Mouse (Mus musculus): ENCODE results near the gene Lefty2.
"Not testable (repeated sequence)": the region's sequence is repeated elsewhere in the genome, so short reads cannot be mapped to it uniquely, and the experiment has no call there.

The Lefty2 gene

GRCm38 (mm10) chr1:180934467-180935419 lies 41.8 kb downstream of the Lefty2 start, which contains the start of gene Lefty1:
Gene Lefty1 (plus strand): TSS chr1:180935022.
- no peak for DNase-seq (ENCODE audit: low spot score)

DNA sequence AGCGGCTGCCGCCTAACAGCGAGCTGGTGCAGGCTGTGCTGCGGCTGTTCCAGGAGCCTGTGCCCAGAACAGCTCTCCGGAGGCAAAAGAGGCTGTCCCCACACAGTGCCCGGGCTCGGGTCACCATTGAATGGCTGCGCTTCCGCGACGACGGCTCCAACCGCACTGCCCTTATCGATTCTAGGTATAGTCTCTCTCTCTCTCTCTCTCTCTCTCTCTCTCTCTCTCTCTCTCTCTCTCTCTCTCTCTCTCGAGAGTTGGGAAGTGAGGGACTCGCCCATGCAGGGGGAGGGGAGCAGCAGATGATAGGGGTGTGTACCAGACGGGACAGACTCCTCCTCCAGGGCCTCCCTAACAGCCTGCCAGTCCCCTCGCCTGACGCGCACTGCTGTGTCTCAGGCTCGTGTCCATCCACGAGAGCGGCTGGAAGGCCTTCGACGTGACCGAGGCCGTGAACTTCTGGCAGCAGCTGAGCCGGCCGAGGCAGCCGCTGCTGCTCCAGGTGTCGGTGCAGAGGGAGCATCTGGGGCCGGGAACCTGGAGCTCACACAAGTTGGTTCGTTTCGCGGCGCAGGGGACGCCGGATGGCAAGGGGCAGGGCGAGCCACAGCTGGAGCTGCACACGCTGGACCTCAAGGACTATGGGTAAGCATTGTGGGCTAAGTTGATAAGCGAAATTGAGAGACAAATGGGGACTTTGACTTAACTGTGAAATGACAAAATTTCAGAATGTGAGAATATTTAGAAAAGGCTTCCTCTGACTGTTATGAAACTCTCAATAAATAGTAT lies 43.9 kb downstream of the Lefty2 start:
- DNase-seq (ENCODE audit: low spot score): peak; percentile 47

DNA sequence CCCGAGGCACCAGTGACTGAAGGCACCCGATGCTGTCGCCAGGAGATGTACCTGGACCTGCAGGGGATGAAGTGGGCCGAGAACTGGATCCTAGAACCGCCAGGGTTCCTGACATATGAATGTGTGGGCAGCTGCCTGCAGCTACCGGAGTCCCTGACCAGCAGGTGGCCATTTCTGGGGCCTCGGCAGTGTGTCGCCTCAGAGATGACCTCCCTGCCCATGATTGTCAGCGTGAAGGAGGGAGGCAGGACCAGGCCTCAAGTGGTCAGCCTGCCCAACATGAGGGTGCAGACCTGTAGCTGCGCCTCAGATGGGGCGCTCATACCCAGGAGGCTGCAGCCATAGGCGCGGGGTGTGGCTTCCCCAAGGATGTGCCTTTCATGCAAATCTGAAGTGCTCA lies 44.7 kb downstream of the Lefty2 start:
- DNase-seq (ENCODE audit: low spot score): not testable (repeated sequence)

GRCm38 (mm10) chr1:180938781-180939180 lies 45.9 kb downstream of the Lefty2 start:
- DNase-seq (ENCODE audit: low spot score): not testable (repeated sequence)

GRCm38 (mm10) chr1:180940776-180941460 lies 48.0 kb downstream of the Lefty2 start:
- DNase-seq (ENCODE audit: low spot score): no peak

DNA sequence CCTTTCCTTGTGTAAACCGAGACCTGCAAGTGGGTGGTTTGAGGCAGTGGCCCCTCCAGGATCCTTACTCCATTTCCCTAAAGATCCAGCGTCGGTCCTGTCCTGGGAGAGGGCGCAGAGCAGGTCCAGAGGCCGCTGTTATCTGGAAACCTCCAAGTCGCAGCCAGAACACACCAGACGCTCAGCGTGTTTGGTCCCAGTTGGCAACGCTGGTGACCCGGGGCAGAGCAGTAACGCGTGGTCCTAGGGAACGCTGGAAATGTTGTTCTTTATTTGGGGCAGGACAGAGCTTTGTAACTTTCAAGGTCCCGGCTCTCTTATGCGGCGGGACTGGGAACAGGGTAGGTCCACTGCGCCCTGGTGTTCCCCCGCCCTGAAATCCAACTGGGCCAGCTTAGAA lies 48.8 kb downstream of the Lefty2 start:
- DNase-seq (ENCODE audit: low spot score): peak; percentile 21

DNA sequence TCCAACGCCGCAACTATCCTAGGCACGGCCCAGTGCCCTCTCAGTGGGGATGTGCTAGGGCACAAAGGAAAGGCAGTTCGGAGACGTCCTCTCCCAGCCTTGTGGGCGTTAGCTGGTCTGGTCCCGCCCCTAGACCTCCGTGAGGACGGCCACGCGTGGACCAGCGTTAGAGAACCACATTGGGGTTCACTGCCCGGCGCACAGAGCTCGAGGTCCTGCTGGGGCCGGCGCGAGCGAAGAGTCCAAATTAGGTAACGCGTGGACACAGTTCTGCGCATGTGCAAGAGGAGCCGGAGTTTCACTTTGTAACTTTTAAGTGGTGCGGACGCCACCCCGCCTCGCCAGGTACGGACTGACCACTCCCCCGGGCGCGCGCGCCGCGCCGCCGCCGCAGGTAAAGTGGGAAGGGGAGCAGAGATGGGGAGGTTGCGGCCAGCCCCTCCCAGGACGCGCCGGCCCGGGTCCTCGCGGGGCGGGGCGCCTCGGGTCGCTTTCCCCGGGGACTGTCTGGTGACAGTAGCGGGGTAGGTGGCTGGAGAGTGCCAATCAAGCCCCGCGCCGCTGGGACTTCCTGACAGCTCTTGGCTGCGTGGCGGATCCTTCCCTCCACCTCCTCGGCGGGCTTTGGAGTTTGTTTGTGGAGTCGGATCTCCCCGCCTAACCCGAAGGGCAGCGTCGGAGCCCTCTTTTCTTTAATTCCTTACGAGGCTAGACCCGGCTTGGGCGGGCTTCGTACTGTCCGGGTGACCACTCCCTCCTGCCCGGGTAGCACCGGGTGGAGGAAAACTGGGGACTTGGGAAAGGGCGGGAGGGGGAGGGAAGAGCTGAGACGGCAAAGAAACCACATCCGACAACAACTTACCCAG lies 49.5 kb downstream of the Lefty2 start, which contains the start of gene Tmem63a:
Gene Tmem63a (plus strand): TSS at position 179 of the 866 bp plus-strand sequence.
- DNase-seq (ENCODE audit: low spot score): peak; percentile 62

- DNase-seq (ENCODE audit: low spot score): peak; percentile 25
Observed at GRCm38 (mm10) chr1:180943032-180943644, 50.2 kb downstream of the Lefty2 start.

GRCm38 (mm10) chr1:180943896-180944295 lies 51.0 kb downstream of the Lefty2 start:
- DNase-seq (ENCODE audit: low spot score): no peak

- DNase-seq (ENCODE audit: low spot score): no peak
Observed at GRCm38 (mm10) chr1:180944553-180944952, 51.6 kb downstream of the Lefty2 start.

DNA sequence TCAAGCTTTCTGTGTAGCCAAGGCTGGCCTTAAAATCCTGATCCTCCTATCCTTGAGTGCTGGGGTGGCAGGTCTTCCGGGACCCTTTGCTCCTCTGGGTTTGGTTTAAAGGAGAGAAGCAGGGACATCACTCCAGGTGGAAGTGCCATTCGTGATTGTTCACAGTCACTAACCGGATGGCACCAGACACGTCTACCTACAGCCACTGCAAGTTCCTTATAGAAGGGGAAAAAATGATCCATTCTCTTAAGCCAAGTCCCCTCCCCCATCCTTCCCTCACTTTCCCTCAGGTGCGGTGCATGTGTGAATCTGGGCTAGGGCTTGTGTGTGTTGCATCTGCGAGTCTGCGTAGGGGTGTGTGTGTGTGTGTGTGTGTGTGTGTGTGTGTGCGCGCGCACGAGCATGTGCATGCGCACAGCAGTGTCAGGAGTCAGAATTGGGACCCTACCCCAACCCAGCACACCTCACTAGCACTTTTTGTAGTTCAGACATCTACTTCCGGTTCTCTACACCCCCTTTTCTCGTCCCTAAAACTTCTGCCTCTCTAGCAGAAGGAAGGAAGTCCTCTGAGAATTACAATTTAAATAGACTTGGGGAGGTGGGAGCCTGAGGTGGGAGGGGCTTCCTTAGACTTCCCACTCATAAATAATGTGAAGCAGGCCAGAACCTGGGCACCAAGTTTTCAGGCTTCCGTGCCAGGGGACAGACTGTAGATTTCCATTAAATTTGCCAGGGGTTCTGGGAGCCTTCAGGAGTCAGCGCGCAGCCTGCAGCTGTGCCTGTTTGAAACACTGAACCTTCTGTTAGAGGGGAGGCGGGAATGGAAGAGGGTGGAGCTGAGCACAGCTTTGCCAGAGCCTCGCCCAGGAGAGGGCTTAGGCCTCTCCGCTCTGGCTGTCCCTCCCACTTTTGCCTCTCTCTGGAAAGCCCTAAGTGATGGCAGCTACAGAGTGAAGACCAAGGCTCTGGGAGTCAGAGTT lies 52.4 kb downstream of the Lefty2 start:
- peak; percentile 24 for DNase-seq (ENCODE audit: low spot score)

DNA sequence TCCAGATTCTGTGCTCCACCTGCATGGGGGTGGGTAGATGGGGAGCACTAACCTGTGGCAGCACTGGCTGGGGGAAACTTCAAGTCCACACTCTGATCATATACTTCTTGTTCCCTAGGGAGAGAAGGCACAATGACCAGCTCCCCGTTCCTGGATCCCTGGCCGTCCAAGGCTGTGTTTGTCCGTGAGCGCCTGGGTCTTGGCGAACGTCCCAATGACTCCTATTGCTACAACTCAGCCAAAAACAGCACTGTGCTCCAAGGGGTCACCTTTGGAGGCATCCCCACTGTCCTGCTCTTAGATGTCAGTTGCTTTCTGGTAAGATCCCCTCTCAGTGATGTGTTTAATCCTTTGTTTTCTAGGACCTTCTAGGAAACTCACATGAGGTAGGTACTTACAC lies 53.5 kb downstream of the Lefty2 start:
- DNase-seq (ENCODE audit: low spot score): no peak

All from testis, postnatal 14 days (tissue).